Mouse (Mus musculus) embryonic facial prominence, embryonic 13.5 days (tissue): ENCODE measurements around the gene Acoxl. TPM values are rescaled to one million over a fixed set of nuclear protein-coding genes. Genes with fewer than 3 reads are reported as not detected.

Source experiments
- ATAC-seq: fragments of 200-750 bp; cut with Nextera tagmentation; 2 replicates; pipeline ENCODE4 v1.8.0; 2017; ENCODE audit warnings: low read depth; ENCODE audit not compliant: insufficient number of reproducible peaks, insufficient read depth, low FRiP score, low TSS enrichment
- H3K27ac ChIP-seq: fragments of 300-500 bp; sonication (generic); 2 replicates; pipeline ENCODE4 v1.5.1; 2015; ENCODE audit warnings: moderate library complexity, mild to moderate bottlenecking, inconsistent platforms
- H3K27me3 ChIP-seq: fragments of 300-500 bp; sonication (generic); 2 replicates; pipeline ENCODE4 v1.6.1; 2015; ENCODE audit warnings: mild to moderate bottlenecking, inconsistent platforms
- H3K36me3 ChIP-seq: fragments of 300-500 bp; sonication (generic); 2 replicates; pipeline ENCODE4 v1.6.1; 2015; ENCODE audit warnings: mild to moderate bottlenecking, inconsistent platforms
- H3K4me1 ChIP-seq: fragments of 300-500 bp; sonication (generic); 2 replicates; pipeline ENCODE4 v1.6.1; 2015; ENCODE audit warnings: inconsistent platforms
- H3K4me2 ChIP-seq: fragments of 300-500 bp; sonication (generic); 2 replicates; pipeline ENCODE4 v1.6.1; 2015; ENCODE audit warnings: moderate library complexity, mild to moderate bottlenecking, inconsistent platforms
- H3K4me3 ChIP-seq: fragments of 300-500 bp; sonication (generic); 2 replicates; pipeline ENCODE4 v1.5.1; 2015; ENCODE audit warnings: mild to moderate bottlenecking, inconsistent platforms
- H3K9ac ChIP-seq: fragments of 300-500 bp; sonication (generic); 2 replicates; pipeline ENCODE4 v1.6.1; 2015; ENCODE audit warnings: mild to moderate bottlenecking, inconsistent platforms
- H3K9me3 ChIP-seq: fragments of 300-500 bp; sonication (generic); 2 replicates; pipeline ENCODE4 v1.6.1; 2016; ENCODE audit warnings: inconsistent platforms
- WGBS: fragments of 180-500 bp; shearing (Covaris S2); methylation state at CpG from one replicate; pipeline ENCODE4 v1.1.7; 2015; ENCODE audit warnings: mixed read lengths; 5-methylcytosine and 5-hydroxymethylcytosine counted together
- polyA plus RNA-seq: library from polyadenylated mRNA; unstranded; fragments of >200 nt; fragmentation: Nextera tagmentation; extraction: Ambion mirVana; gene quantifications from 2 replicates; pipeline ENCODE4 v1.2.1, GENCODE M21; 2015

Gene Acoxl
- polyA plus RNA-seq, 1 experiment from 2014 or later, result not detected

GRCm38 (mm10) chr2:128134948-128135347 is 296.3 kb downstream of the Acoxl start:
- 58% methylated on average over 8 of the region's 8 CpGs for WGBS

GRCm38 (mm10) chr2:128136769-128137433 is 298.2 kb downstream of the Acoxl start:
- Histone ChIP-seq H3K36me3 (peaks cover 28% of the 10 kb centered on the region), H3K27ac (no peak overlapping the region), H3K4me1 (peaks cover 67% of the 10 kb centered on the region), H3K9ac (no peak overlapping the region), H3K4me2 (no peak overlapping the region), H3K9me3 (no peaks in the 10 kb centered on the region), H3K27me3 (no peaks in the 10 kb centered on the region), H3K4me3 (no peak overlapping the region)
- WGBS, result 86% methylated on average over 16 of the region's 16 CpGs
- ATAC-seq, result no peak

More at GRCm38 (mm10) chr2:128134948-128135347, 296.3 kb downstream of the Acoxl start:
- no peak overlapping the region for H3K4me2 ChIP-seq
- H3K9me3 ChIP-seq, result no peaks in the 10 kb centered on the region
- ATAC-seq, result no peak
- H3K36me3 ChIP-seq, result peaks cover 44% of the 10 kb centered on the region
- no peak overlapping the region for H3K27ac ChIP-seq
- H3K9ac ChIP-seq, result no peak overlapping the region
- H3K4me1 ChIP-seq, result peaks cover 61% of the 10 kb centered on the region
- no peaks in the 10 kb centered on the region for H3K27me3 ChIP-seq
- no peak overlapping the region for H3K4me3 ChIP-seq

GRCm38 (mm10) chr2:128137480-128138276 is 299.0 kb downstream of the Acoxl start:
- peaks cover 65% of the 10 kb centered on the region for H3K4me1 ChIP-seq
- 0 out of 2 replicates have a peak overlapping the region, but pooled peaks have one; percentile 33 for H3K27ac ChIP-seq

GRCm38 (mm10) chr2:128138924-128139323 is 300.2 kb downstream of the Acoxl start:
- Histone ChIP-seq H3K4me3 (no peak overlapping the region), H3K9me3 (no peaks in the 10 kb centered on the region), H3K36me3 (peaks cover 28% of the 10 kb centered on the region), H3K4me2 (no peak overlapping the region), H3K27me3 (no peaks in the 10 kb centered on the region), H3K27ac (no peak overlapping the region), H3K9ac (no peak overlapping the region), H3K4me1 (peaks cover 64% of the 10 kb centered on the region)
- WGBS, result 42% methylated on average over 8 of the region's 8 CpGs
- ATAC-seq, result no peak

More at GRCm38 (mm10) chr2:128137480-128138276, 299.0 kb downstream of the Acoxl start:
- Histone ChIP-seq H3K4me3 (no peak overlapping the region), H3K9me3 (no peaks in the 10 kb centered on the region), H3K9ac (no peak overlapping the region), H3K4me2 (0 out of 2 replicates have a peak overlapping the region, but pooled peaks have one; percentile 1), H3K36me3 (peaks cover 31% of the 10 kb centered on the region), H3K27me3 (no peaks in the 10 kb centered on the region)
- ATAC-seq, result no peak
- WGBS, result 53% methylated on average over 22 of the region's 22 CpGs

GRCm38 (mm10) chr2:128139781-128140180 is 301.1 kb downstream of the Acoxl start:
- 43% methylated on average over 15 of the region's 15 CpGs for WGBS
- no peaks in the 10 kb centered on the region for H3K27me3 ChIP-seq
- H3K9me3 ChIP-seq, result no peaks in the 10 kb centered on the region
- H3K4me3 ChIP-seq, result no peak overlapping the region
- no peak for ATAC-seq
- H3K9ac ChIP-seq, result no peak overlapping the region
- H3K36me3 ChIP-seq, result peaks cover 28% of the 10 kb centered on the region
- H3K4me1 ChIP-seq, result peaks cover 58% of the 10 kb centered on the region
- no peak overlapping the region for H3K4me2 ChIP-seq
- no peak overlapping the region for H3K27ac ChIP-seq

- Histone ChIP-seq H3K27ac (no peak overlapping the region), H3K9me3 (no peaks in the 10 kb centered on the region), H3K27me3 (no peaks in the 10 kb centered on the region), H3K9ac (no peak overlapping the region), H3K4me2 (no peak overlapping the region), H3K4me1 (peaks cover 54% of the 10 kb centered on the region), H3K36me3 (peaks cover 24% of the 10 kb centered on the region), H3K4me3 (no peak overlapping the region)
- 84% methylated on average over 3 of the region's 3 CpGs for WGBS
- ATAC-seq, result no peak
Observed at GRCm38 (mm10) chr2:128140183-128140582, 301.5 kb downstream of the Acoxl start.

GRCm38 (mm10) chr2:128143992-128144391 is 305.3 kb downstream of the Acoxl start:
- Histone ChIP-seq H3K9ac (no peak overlapping the region), H3K36me3 (peaks cover 35% of the 10 kb centered on the region), H3K27me3 (no peaks in the 10 kb centered on the region), H3K4me2 (no peak overlapping the region), H3K4me1 (peaks cover 22% of the 10 kb centered on the region), H3K4me3 (no peak overlapping the region), H3K9me3 (no peaks in the 10 kb centered on the region), H3K27ac (no peak overlapping the region)
- no peak for ATAC-seq

- Histone ChIP-seq H3K9me3 (no peaks in the 10 kb centered on the region), H3K4me2 (no peak overlapping the region), H3K9ac (no peak overlapping the region), H3K27ac (no peak overlapping the region), H3K27me3 (no peaks in the 10 kb centered on the region), H3K36me3 (peaks cover 48% of the 10 kb centered on the region), H3K4me1 (peaks cover 8% of the 10 kb centered on the region; the same call in 1 of the 2 replicates), H3K4me3 (no peak overlapping the region)
- WGBS, result 75% methylated on average over 3 of the region's 3 CpGs
- ATAC-seq, result no peak
Observed at GRCm38 (mm10) chr2:128145433-128145832, 306.8 kb downstream of the Acoxl start.

GRCm38 (mm10) chr2:128149596-128149995 is 310.9 kb downstream of the Acoxl start:
- H3K9me3 ChIP-seq, result no peaks in the 10 kb centered on the region
- no peaks in the 10 kb centered on the region for H3K27me3 ChIP-seq
- ATAC-seq, result no peak
- no peak overlapping the region for H3K9ac ChIP-seq
- no peak overlapping the region for H3K27ac ChIP-seq
- peaks cover 12% of the 10 kb centered on the region; the same call in 1 of the 2 replicates for H3K4me1 ChIP-seq
- H3K36me3 ChIP-seq, result peaks cover 58% of the 10 kb centered on the region
- H3K4me2 ChIP-seq, result no peak overlapping the region
- H3K4me3 ChIP-seq, result no peak overlapping the region
- 55% methylated on average over 5 of the region's 5 CpGs for WGBS

GRCm38 (mm10) chr2:128152211-128152610 is 313.5 kb downstream of the Acoxl start:
- Histone ChIP-seq H3K4me3 (no peak overlapping the region), H3K27me3 (no peaks in the 10 kb centered on the region), H3K4me2 (no peak overlapping the region), H3K36me3 (peaks cover 61% of the 10 kb centered on the region), H3K27ac (no peak overlapping the region), H3K4me1 (peaks cover 25% of the 10 kb centered on the region; the same call in 1 of the 2 replicates), H3K9me3 (no peaks in the 10 kb centered on the region), H3K9ac (no peak overlapping the region)
- ATAC-seq, result no peak
- 84% methylated on average over 9 of the region's 9 CpGs for WGBS

GRCm38 (mm10) chr2:128152845-128153550 is 314.3 kb downstream of the Acoxl start:
- Histone ChIP-seq H3K4me2 (no peak overlapping the region), H3K36me3 (peaks cover 57% of the 10 kb centered on the region), H3K27ac (no peak overlapping the region), H3K9ac (no peak overlapping the region), H3K4me1 (peaks cover 29% of the 10 kb centered on the region; the same call in 1 of the 2 replicates), H3K4me3 (no peak overlapping the region), H3K9me3 (no peaks in the 10 kb centered on the region), H3K27me3 (no peaks in the 10 kb centered on the region)
- WGBS, result 86% methylated on average over 16 of the region's 16 CpGs
- no peak for ATAC-seq
